In genomic region chr4:130050056-130050824, GRCm38 (mm10) we compare ENCODE assay signal across 8 mouse cellular contexts. TPM values are rescaled to one million over a fixed set of nuclear protein-coding genes. Genes with fewer than 3 reads are reported as not detected.
DNase-seq lines count a peak whose midpoint lies in the region; ATAC-seq and TF ChIP-seq lines count a peak whose summit lies in the region.

No protein-coding gene starts in this region.

- H3K27me3 ChIP-seq in heart, embryonic 16.5 days (ENCODE audit: control insufficient read depth, insufficient read depth, low read length): no peaks in the 10 kb centered on the region; the same call in 1 of the 2 replicates
- no peaks in the 10 kb centered on the region for H3K27me3 ChIP-seq in limb, embryonic 13.5 days
- no peaks in the 10 kb centered on the region for H3K27me3 ChIP-seq in stomach, postnatal 0 days (ENCODE audit: control insufficient read depth, insufficient read depth, low read length)
- H3K27me3 ChIP-seq in midbrain, embryonic 15.5 days (replicated peaks): no peaks in the 10 kb centered on the region

- no peaks in the 10 kb centered on the region for H3K9me3 ChIP-seq in heart, embryonic 16.5 days (replicated peaks; ENCODE audit: control insufficient read depth, low read length)
- no peaks in the 10 kb centered on the region for H3K9me3 ChIP-seq in limb, embryonic 13.5 days
- no peaks in the 10 kb centered on the region for H3K9me3 ChIP-seq in stomach, postnatal 0 days (ENCODE audit: control insufficient read depth, low read length)
- no peaks in the 10 kb centered on the region for H3K9me3 ChIP-seq in midbrain, embryonic 15.5 days

- peak; percentile 91 for DNase-seq in MN1 (ENCODE audit: low spot score)
- DNase-seq in brain, adult 2 months (ENCODE audit: low read depth, low spot score): peak; percentile 73
- DNase-seq in stomach, postnatal 0 days (ENCODE audit: low spot score): peak; percentile 75
- DNase-seq in spleen, postnatal 14 days (ENCODE audit: low spot score in 2 of 2): no peak
- no peak for DNase-seq in cerebellum, adult 11 months

- no peak for TF ChIP-seq EP300 in stomach, postnatal 0 days (optimal IDR thresholded peaks at IDR 0.05)

- no peak overlapping the region for H3K4me2 ChIP-seq in heart, embryonic 16.5 days (ENCODE audit: low read depth, low read length)
- H3K4me2 ChIP-seq in limb, embryonic 13.5 days (replicated peaks): peak overlapping the region; percentile 88
- peak overlapping the region; percentile 34 for H3K4me2 ChIP-seq in stomach, postnatal 0 days (replicated peaks; ENCODE audit: low read depth)
- no peak overlapping the region for H3K4me2 ChIP-seq in midbrain, embryonic 15.5 days

- no peak overlapping the region for H3K9ac ChIP-seq in heart, embryonic 16.5 days (ENCODE audit: low read length)
- peak overlapping the region; percentile 82 for H3K9ac ChIP-seq in limb, embryonic 13.5 days
- H3K9ac ChIP-seq in stomach, postnatal 0 days (ENCODE audit: low read length): no peak overlapping the region
- H3K9ac ChIP-seq in midbrain, embryonic 15.5 days: no peak overlapping the region

- ATAC-seq in heart, embryonic 16.5 days (replicated peaks; ENCODE audit: extremely low read depth, insufficient read depth, low FRiP score): no peak
- ATAC-seq in limb, embryonic 13.5 days (ENCODE audit: low FRiP score, low read depth): no peak
- ATAC-seq in stomach, postnatal 0 days (ENCODE audit: low FRiP score, low TSS enrichment): peak; percentile 66
- no peak for ATAC-seq in midbrain, embryonic 15.5 days (replicated peaks)

- H3K4me3 ChIP-seq in heart, embryonic 16.5 days (ENCODE audit: low read length): no peak overlapping the region
- peak overlapping the region; percentile 3; the same call in 1 of the 2 replicates for H3K4me3 ChIP-seq in limb, embryonic 13.5 days
- no peak overlapping the region; the same call in 1 of the 2 replicates for H3K4me3 ChIP-seq in stomach, postnatal 0 days (ENCODE audit: low read depth, low read length)
- H3K4me3 ChIP-seq in midbrain, embryonic 15.5 days: no peak overlapping the region

- no peaks in the 10 kb centered on the region for H3K36me3 ChIP-seq in heart, embryonic 16.5 days (ENCODE audit: control insufficient read depth, insufficient read depth)
- peaks cover 30% of the 10 kb centered on the region for H3K36me3 ChIP-seq in limb, embryonic 13.5 days
- no peaks in the 10 kb centered on the region; the same call in 1 of the 2 replicates for H3K36me3 ChIP-seq in stomach, postnatal 0 days (ENCODE audit: control insufficient read depth, insufficient read depth, low read length)
- H3K36me3 ChIP-seq in midbrain, embryonic 15.5 days (replicated peaks): no peaks in the 10 kb centered on the region

- no peak for TF ChIP-seq CTCF in stomach, postnatal 0 days (IDR thresholded peaks at IDR 0.05; ENCODE audit: low read depth)

- H3K4me1 ChIP-seq in heart, embryonic 16.5 days (ENCODE audit: control insufficient read depth, insufficient read depth, low read length): peaks cover 18% of the 10 kb centered on the region
- H3K4me1 ChIP-seq in limb, embryonic 13.5 days: peaks cover 64% of the 10 kb centered on the region
- H3K4me1 ChIP-seq in stomach, postnatal 0 days (replicated peaks; ENCODE audit: control insufficient read depth, insufficient read depth): peaks cover 11% of the 10 kb centered on the region
- H3K4me1 ChIP-seq in midbrain, embryonic 15.5 days: peaks cover 32% of the 10 kb centered on the region

- H3K27ac ChIP-seq in heart, embryonic 16.5 days (ENCODE audit: low read length): peak overlapping the region; percentile 56; the same call in 1 of the 2 replicates
- peak overlapping the region; percentile 55; the same call in 1 of the 2 replicates for H3K27ac ChIP-seq in limb, embryonic 13.5 days
- peak overlapping the region; percentile 82 for H3K27ac ChIP-seq in stomach, postnatal 0 days (replicated peaks)
- H3K27ac ChIP-seq in midbrain, embryonic 15.5 days: no peak overlapping the region

- WGBS in heart, embryonic 16.5 days: 69% methylated on average over 8 of the region's 8 CpGs
- WGBS in limb, embryonic 13.5 days: 79% methylated on average over 8 of the region's 8 CpGs
- 49% methylated on average over 8 of the region's 8 CpGs for WGBS in stomach, postnatal 0 days
- 81% methylated on average over 8 of the region's 8 CpGs for WGBS in midbrain, embryonic 15.5 days

RNA-seq across cellular contexts. Expression of gene Col16a1, which starts 2.6 kb away (rescaled TPM):
- 26.6 and 37.7 TPM in 2 replicates for polyA plus RNA-seq in heart, embryonic 16.5 days (2015; fragmentation: Nextera tagmentation; extraction: Ambion mirVana)
- polyA plus RNA-seq in limb, embryonic 13.5 days (2015; fragmentation: Nextera tagmentation; extraction: Ambion mirVana): 64.6 and 65.8 TPM in 2 replicates
- polyA plus RNA-seq in stomach, postnatal 0 days (2015; fragmentation: Nextera tagmentation; extraction: Ambion mirVana): 47.7 and 51.6 TPM in 2 replicates
- polyA plus RNA-seq in midbrain, embryonic 15.5 days (2015; fragmentation: Nextera tagmentation; extraction: Ambion mirVana): 7.8 and 12.9 TPM in 2 replicates

RNA-seq across cellular contexts. Expression of gene Pef1, which starts 52.1 kb away (rescaled TPM):
- 61.9 and 62.9 TPM in 2 replicates for polyA plus RNA-seq in heart, embryonic 16.5 days (2015; fragmentation: Nextera tagmentation; extraction: Ambion mirVana)
- polyA plus RNA-seq in limb, embryonic 13.5 days (2015; fragmentation: Nextera tagmentation; extraction: Ambion mirVana): 64.1 and 64.3 TPM in 2 replicates
- polyA plus RNA-seq in stomach, postnatal 0 days (2015; fragmentation: Nextera tagmentation; extraction: Ambion mirVana): 63.7 and 64.7 TPM in 2 replicates
- 68.1 and 75.5 TPM in 2 replicates for polyA plus RNA-seq in midbrain, embryonic 15.5 days (2015; fragmentation: Nextera tagmentation; extraction: Ambion mirVana)

Comparison
In these comparisons a context has a peak if more than half of its experiments do, and no peak if none do; other contexts are left out.
1. DNase-seq: peak in MN1 (single experiment), brain, adult 2 months (single experiment) and stomach, postnatal 0 days (single experiment); none in spleen, postnatal 14 days (0 of 2) and cerebellum, adult 11 months (single experiment).
2. H3K4me2 ChIP-seq: peak in limb, embryonic 13.5 days (single experiment) and stomach, postnatal 0 days (single experiment); none in heart, embryonic 16.5 days (single experiment) and midbrain, embryonic 15.5 days (single experiment).